Mouse (Mus musculus): ENCODE results near the gene Cnbd2. TPM values are rescaled to one million over a fixed set of nuclear protein-coding genes. Genes with fewer than 3 reads are reported as not detected.
A peak's percentile ranks its signal among the peaks of the same experiment; 100 is the strongest.
"Not testable (repeated sequence)": the region's sequence is repeated elsewhere in the genome, so short reads cannot be mapped to it uniquely, and the experiment has no call there.

Gene Cnbd2
- polyA plus RNA-seq, 1 experiment from 2014 or later = 6.3 TPM

DNA sequence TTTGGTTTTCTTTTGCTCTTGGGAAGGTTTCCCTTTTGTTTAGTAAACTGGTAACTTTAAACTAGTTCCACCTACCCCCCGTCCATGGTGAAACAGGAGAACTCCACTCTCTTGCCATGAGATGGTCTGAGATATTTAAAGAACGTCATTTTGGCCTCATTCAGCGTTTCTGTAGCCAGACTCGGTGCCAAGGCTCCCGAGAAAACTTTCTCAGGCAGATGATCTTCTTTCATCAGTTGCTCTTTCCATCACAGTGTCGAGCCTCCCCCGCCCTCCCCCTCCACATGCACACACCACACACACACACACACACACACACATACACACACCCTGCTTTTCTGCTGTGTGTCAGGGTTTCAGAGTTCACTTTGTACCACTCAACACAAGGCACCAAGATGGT, 58.8 kb downstream of the Cnbd2 start:
- 66% methylated on average over 7 of the region's 7 CpGs for WGBS
- no peak overlapping the region for H3K4me3 ChIP-seq (ENCODE audit: low read depth, low read length)

GRCm38 (mm10) chr2:156376956-156377355, 64.9 kb downstream of the Cnbd2 start:
- Histone ChIP-seq H3K9me3 (ENCODE audit: control insufficient read depth, low read length) (no peaks in the 10 kb centered on the region), H3K27me3 (ENCODE audit: control insufficient read depth, insufficient read depth, low read length) (no peaks in the 10 kb centered on the region), H3K9ac (ENCODE audit: low read length) (no peak overlapping the region), H3K27ac (replicated peaks) (no peak overlapping the region), H3K36me3 (ENCODE audit: control insufficient read depth, insufficient read depth, low read length) (no peaks in the 10 kb centered on the region), H3K4me3 (ENCODE audit: low read depth, low read length) (no peak overlapping the region), H3K4me1 (replicated peaks; ENCODE audit: control insufficient read depth, insufficient read depth) (no peaks in the 10 kb centered on the region), H3K4me2 (replicated peaks; ENCODE audit: low read depth) (no peak overlapping the region)
- TF ChIP-seq EP300 (optimal IDR thresholded peaks at IDR 0.05) (no peak), CTCF (IDR thresholded peaks at IDR 0.05; ENCODE audit: low read depth) (no peak)
- ATAC-seq (ENCODE audit: low FRiP score, low TSS enrichment) (no peak), DNase-seq (ENCODE audit: low spot score) (no peak)
- 84% methylated on average over 7 of the region's 7 CpGs for WGBS

More for the DNA sequence above, 58.8 kb downstream of the Cnbd2 start:
- H3K4me1 ChIP-seq (replicated peaks; ENCODE audit: control insufficient read depth, insufficient read depth) = no peaks in the 10 kb centered on the region
- H3K4me2 ChIP-seq (replicated peaks; ENCODE audit: low read depth) = no peak overlapping the region
- DNase-seq (ENCODE audit: low spot score) = no peak
- H3K9ac ChIP-seq (ENCODE audit: low read length) = no peak overlapping the region
- H3K27me3 ChIP-seq (ENCODE audit: control insufficient read depth, insufficient read depth, low read length) = no peaks in the 10 kb centered on the region
- TF ChIP-seq EP300 (optimal IDR thresholded peaks at IDR 0.05) (no peak), CTCF (IDR thresholded peaks at IDR 0.05; ENCODE audit: low read depth) (no peak)
- H3K9me3 ChIP-seq (ENCODE audit: control insufficient read depth, low read length) = no peaks in the 10 kb centered on the region
- H3K36me3 ChIP-seq (ENCODE audit: control insufficient read depth, insufficient read depth, low read length) = no peaks in the 10 kb centered on the region
- ATAC-seq (ENCODE audit: low FRiP score, low TSS enrichment) = no peak
- no peak overlapping the region for H3K27ac ChIP-seq (replicated peaks)

GRCm38 (mm10) chr2:156379929-156380328, 67.8 kb downstream of the Cnbd2 start:
- H3K36me3 ChIP-seq (ENCODE audit: control insufficient read depth, insufficient read depth, low read length) = no peaks in the 10 kb centered on the region
- DNase-seq (ENCODE audit: low spot score) (no peak), ATAC-seq (ENCODE audit: low FRiP score, low TSS enrichment) (no peak)
- TF ChIP-seq EP300 (optimal IDR thresholded peaks at IDR 0.05) = no peak
- no peak for TF ChIP-seq CTCF (IDR thresholded peaks at IDR 0.05; ENCODE audit: low read depth)
- no peak overlapping the region for H3K4me3 ChIP-seq (ENCODE audit: low read depth, low read length)
- H3K27me3 ChIP-seq (ENCODE audit: control insufficient read depth, insufficient read depth, low read length) = no peaks in the 10 kb centered on the region
- H3K9ac ChIP-seq (ENCODE audit: low read length) = no peak overlapping the region
- WGBS = 70% methylated on average over 10 of the region's 10 CpGs
- H3K4me2 ChIP-seq (replicated peaks; ENCODE audit: low read depth) = no peak overlapping the region
- H3K27ac ChIP-seq (replicated peaks) = no peak overlapping the region
- H3K4me1 ChIP-seq (replicated peaks; ENCODE audit: control insufficient read depth, insufficient read depth) = no peaks in the 10 kb centered on the region
- H3K9me3 ChIP-seq (ENCODE audit: control insufficient read depth, low read length) = no peaks in the 10 kb centered on the region

- Histone ChIP-seq H3K4me2 (replicated peaks; ENCODE audit: low read depth) (no peak overlapping the region), H3K27me3 (ENCODE audit: control insufficient read depth, insufficient read depth, low read length) (no peaks in the 10 kb centered on the region), H3K9me3 (ENCODE audit: control insufficient read depth, low read length) (no peaks in the 10 kb centered on the region), H3K4me1 (replicated peaks; ENCODE audit: control insufficient read depth, insufficient read depth) (no peaks in the 10 kb centered on the region), H3K27ac (replicated peaks) (no peak overlapping the region), H3K36me3 (ENCODE audit: control insufficient read depth, insufficient read depth, low read length) (no peaks in the 10 kb centered on the region), H3K4me3 (ENCODE audit: low read depth, low read length) (no peak overlapping the region), H3K9ac (ENCODE audit: low read length) (no peak overlapping the region)
- DNase-seq (ENCODE audit: low spot score) (no peak), ATAC-seq (ENCODE audit: low FRiP score, low TSS enrichment) (no peak)
- 70% methylated on average over 4 of the region's 4 CpGs for WGBS
- TF ChIP-seq EP300 (optimal IDR thresholded peaks at IDR 0.05) = no peak
- peak; percentile 51 for TF ChIP-seq CTCF (IDR thresholded peaks at IDR 0.05; ENCODE audit: low read depth)
Measured at GRCm38 (mm10) chr2:156381350-156381749, 69.3 kb downstream of the Cnbd2 start.

- H3K27ac ChIP-seq (replicated peaks); H3K4me1 ChIP-seq (replicated peaks; ENCODE audit: control insufficient read depth, insufficient read depth); H3K4me2 ChIP-seq (replicated peaks; ENCODE audit: low read depth); H3K36me3 ChIP-seq (ENCODE audit: control insufficient read depth, insufficient read depth, low read length); H3K27me3 ChIP-seq (ENCODE audit: control insufficient read depth, insufficient read depth, low read length); H3K9me3 ChIP-seq (ENCODE audit: control insufficient read depth, low read length): not testable (repeated sequence)
- WGBS = 0% methylated on average over 7 of the region's 63 CpGs
- ATAC-seq (ENCODE audit: low FRiP score, low TSS enrichment) (peak; percentile 94), DNase-seq (ENCODE audit: low spot score) (peak; percentile 83)
- peak overlapping the region; percentile 56; the same call in 1 of the 2 replicates for H3K9ac ChIP-seq (ENCODE audit: low read length)
- peak overlapping the region; percentile 37 for H3K4me3 ChIP-seq (ENCODE audit: low read depth, low read length)
Measured at GRCm38 (mm10) chr2:156392461-156393154, 80.5 kb downstream of the Cnbd2 start.

- DNase-seq (ENCODE audit: low spot score) (no peak), ATAC-seq (ENCODE audit: low FRiP score, low TSS enrichment) (no peak)
- Histone ChIP-seq H3K9ac (ENCODE audit: low read length) (no peak overlapping the region), H3K27ac (replicated peaks) (no peak overlapping the region), H3K4me2 (replicated peaks; ENCODE audit: low read depth) (no peak overlapping the region), H3K4me3 (ENCODE audit: low read depth, low read length) (peak overlapping the region; percentile 37; the same call in 1 of the 2 replicates), H3K27me3 (ENCODE audit: control insufficient read depth, insufficient read depth, low read length) (no peaks in the 10 kb centered on the region), H3K9me3 (ENCODE audit: control insufficient read depth, low read length) (no peaks in the 10 kb centered on the region), H3K4me1 (replicated peaks; ENCODE audit: control insufficient read depth, insufficient read depth) (no peaks in the 10 kb centered on the region), H3K36me3 (ENCODE audit: control insufficient read depth, insufficient read depth, low read length) (no peaks in the 10 kb centered on the region)
- 47% methylated on average over 5 of the region's 5 CpGs for WGBS
- no peak for TF ChIP-seq CTCF (IDR thresholded peaks at IDR 0.05; ENCODE audit: low read depth)
- TF ChIP-seq EP300 (optimal IDR thresholded peaks at IDR 0.05) = no peak
Measured at GRCm38 (mm10) chr2:156393155-156393828, 81.2 kb downstream of the Cnbd2 start.
